Mouse (Mus musculus): ENCODE data around the gene Lmo7. TPM values are rescaled to one million over a fixed set of nuclear protein-coding genes. Genes with fewer than 3 reads are reported as not detected.

The Lmo7 gene
- total RNA-seq, 1 experiment from 2014 or later, result 2.8 TPM

- ATAC-seq (replicated peaks in 1 of 2; ENCODE audit: insufficient read depth in 1 of 2, low FRiP score in 2 of 2, low TSS enrichment in 1 of 2, low read depth in 1 of 2, poor library complexity in 2 of 2, severe bottlenecking in 2 of 2), result no peak
Measured at GRCm38 (mm10) chr14:101774631-101775030, 44.9 kb downstream of the Lmo7 start.

- no peak for ATAC-seq (replicated peaks in 1 of 2; ENCODE audit: insufficient read depth in 1 of 2, low FRiP score in 2 of 2, low TSS enrichment in 1 of 2, low read depth in 1 of 2, poor library complexity in 2 of 2, severe bottlenecking in 2 of 2)
Measured at GRCm38 (mm10) chr14:101776296-101777128, 46.8 kb downstream of the Lmo7 start.

GRCm38 (mm10) chr14:101777129-101777493, 47.4 kb downstream of the Lmo7 start:
- no peak for ATAC-seq (replicated peaks in 1 of 2; ENCODE audit: insufficient read depth in 1 of 2, low FRiP score in 2 of 2, low TSS enrichment in 1 of 2, low read depth in 1 of 2, poor library complexity in 2 of 2, severe bottlenecking in 2 of 2)

- no peak for ATAC-seq (replicated peaks in 1 of 2; ENCODE audit: insufficient read depth in 1 of 2, low FRiP score in 2 of 2, low TSS enrichment in 1 of 2, low read depth in 1 of 2, poor library complexity in 2 of 2, severe bottlenecking in 2 of 2)
Measured at GRCm38 (mm10) chr14:101778426-101778825, 48.7 kb downstream of the Lmo7 start.

GRCm38 (mm10) chr14:101780016-101780415, 50.3 kb downstream of the Lmo7 start:
- no peak for ATAC-seq (replicated peaks in 1 of 2; ENCODE audit: insufficient read depth in 1 of 2, low FRiP score in 2 of 2, low TSS enrichment in 1 of 2, low read depth in 1 of 2, poor library complexity in 2 of 2, severe bottlenecking in 2 of 2)

GRCm38 (mm10) chr14:101781219-101781618, 51.5 kb downstream of the Lmo7 start:
- no peak for ATAC-seq (replicated peaks in 1 of 2; ENCODE audit: insufficient read depth in 1 of 2, low FRiP score in 2 of 2, low TSS enrichment in 1 of 2, low read depth in 1 of 2, poor library complexity in 2 of 2, severe bottlenecking in 2 of 2)

GRCm38 (mm10) chr14:101781943-101782510, 52.3 kb downstream of the Lmo7 start:
- peak; percentile 83 to 92 for ATAC-seq (replicated peaks in 1 of 2; ENCODE audit: insufficient read depth in 1 of 2, low FRiP score in 2 of 2, low TSS enrichment in 1 of 2, low read depth in 1 of 2, poor library complexity in 2 of 2, severe bottlenecking in 2 of 2)

- ATAC-seq (replicated peaks in 1 of 2; ENCODE audit: insufficient read depth in 1 of 2, low FRiP score in 2 of 2, low TSS enrichment in 1 of 2, low read depth in 1 of 2, poor library complexity in 2 of 2, severe bottlenecking in 2 of 2), result no peak
Measured at GRCm38 (mm10) chr14:101784315-101784945, 54.7 kb downstream of the Lmo7 start.

- no peak for ATAC-seq (replicated peaks in 1 of 2; ENCODE audit: insufficient read depth in 1 of 2, low FRiP score in 2 of 2, low TSS enrichment in 1 of 2, low read depth in 1 of 2, poor library complexity in 2 of 2, severe bottlenecking in 2 of 2)
Measured at GRCm38 (mm10) chr14:101787903-101788302, 58.1 kb downstream of the Lmo7 start.

- ATAC-seq (replicated peaks in 1 of 2; ENCODE audit: insufficient read depth in 1 of 2, low FRiP score in 2 of 2, low TSS enrichment in 1 of 2, low read depth in 1 of 2, poor library complexity in 2 of 2, severe bottlenecking in 2 of 2), result no peak
Measured at GRCm38 (mm10) chr14:101788475-101788874, 58.7 kb downstream of the Lmo7 start.

- no peak for ATAC-seq (replicated peaks in 1 of 2; ENCODE audit: insufficient read depth in 1 of 2, low FRiP score in 2 of 2, low TSS enrichment in 1 of 2, low read depth in 1 of 2, poor library complexity in 2 of 2, severe bottlenecking in 2 of 2)
Measured at GRCm38 (mm10) chr14:101794553-101795177, 64.9 kb downstream of the Lmo7 start.

GRCm38 (mm10) chr14:101797930-101798500, 68.3 kb downstream of the Lmo7 start:
- no peak for ATAC-seq (replicated peaks in 1 of 2; ENCODE audit: insufficient read depth in 1 of 2, low FRiP score in 2 of 2, low TSS enrichment in 1 of 2, low read depth in 1 of 2, poor library complexity in 2 of 2, severe bottlenecking in 2 of 2)

- ATAC-seq (replicated peaks in 1 of 2; ENCODE audit: insufficient read depth in 1 of 2, low FRiP score in 2 of 2, low TSS enrichment in 1 of 2, low read depth in 1 of 2, poor library complexity in 2 of 2, severe bottlenecking in 2 of 2), result no peak
Measured at GRCm38 (mm10) chr14:101798766-101799165, 69.0 kb downstream of the Lmo7 start.

GRCm38 (mm10) chr14:101801674-101802073, 71.9 kb downstream of the Lmo7 start:
- no peak for ATAC-seq (replicated peaks in 1 of 2; ENCODE audit: insufficient read depth in 1 of 2, low FRiP score in 2 of 2, low TSS enrichment in 1 of 2, low read depth in 1 of 2, poor library complexity in 2 of 2, severe bottlenecking in 2 of 2)

- peak; percentile 66 to 85 for ATAC-seq (replicated peaks in 1 of 2; ENCODE audit: insufficient read depth in 1 of 2, low FRiP score in 2 of 2, low TSS enrichment in 1 of 2, low read depth in 1 of 2, poor library complexity in 2 of 2, severe bottlenecking in 2 of 2)
Measured at GRCm38 (mm10) chr14:101804119-101804518, 74.4 kb downstream of the Lmo7 start.

- no peak for ATAC-seq (replicated peaks in 1 of 2; ENCODE audit: insufficient read depth in 1 of 2, low FRiP score in 2 of 2, low TSS enrichment in 1 of 2, low read depth in 1 of 2, poor library complexity in 2 of 2, severe bottlenecking in 2 of 2)
Measured at GRCm38 (mm10) chr14:101804562-101805327, 75.0 kb downstream of the Lmo7 start.

- no peak for ATAC-seq (replicated peaks in 1 of 2; ENCODE audit: insufficient read depth in 1 of 2, low FRiP score in 2 of 2, low TSS enrichment in 1 of 2, low read depth in 1 of 2, poor library complexity in 2 of 2, severe bottlenecking in 2 of 2)
Measured at GRCm38 (mm10) chr14:101805328-101805697, 75.6 kb downstream of the Lmo7 start.
